Mouse (Mus musculus) cerebellum, adult 9-11 months (tissue): ENCODE data around the gene Drc1.

ENCODE experiments used
- DNase-seq: peaks from one replicate; pipeline ENCODE4 v3.0.0; 2022

Gene Drc1

GRCm38 (mm10) chr5:30281291-30281732, at the start of gene Drc1:
TSS of gene Drc1 (plus strand) at chr5:30281388.
- DNase-seq = peak; percentile 54

- DNase-seq = no peak
Measured at GRCm38 (mm10) chr5:30231891-30232270, 49.3 kb upstream of the Drc1 start.

GRCm38 (mm10) chr5:30232271-30232971, 48.8 kb upstream of the Drc1 start, which contains the start of gene Selenoi:
TSS of gene Selenoi (plus strand) at chr5:30232581.
- DNase-seq = peak; percentile 100

- no peak for DNase-seq
Measured at GRCm38 (mm10) chr5:30233042-30233441, 48.1 kb upstream of the Drc1 start.

GRCm38 (mm10) chr5:30233979-30234378, 47.2 kb upstream of the Drc1 start:
- no peak for DNase-seq

GRCm38 (mm10) chr5:30235641-30236126, 45.5 kb upstream of the Drc1 start:
- no peak for DNase-seq

- no peak for DNase-seq
Measured at GRCm38 (mm10) chr5:30238533-30238932, 42.7 kb upstream of the Drc1 start.

- DNase-seq = no peak
Measured at GRCm38 (mm10) chr5:30240552-30240951, 40.6 kb upstream of the Drc1 start.

- no peak for DNase-seq
Measured at GRCm38 (mm10) chr5:30242410-30242809, 38.8 kb upstream of the Drc1 start.

GRCm38 (mm10) chr5:30243741-30244140, 37.4 kb upstream of the Drc1 start:
- no peak for DNase-seq

GRCm38 (mm10) chr5:30245861-30246416, 35.2 kb upstream of the Drc1 start:
- DNase-seq = no peak

GRCm38 (mm10) chr5:30247666-30248065, 33.5 kb upstream of the Drc1 start:
- no peak for DNase-seq

- DNase-seq = no peak
Measured at GRCm38 (mm10) chr5:30255567-30256354, 25.4 kb upstream of the Drc1 start.

GRCm38 (mm10) chr5:30258776-30259175, 22.4 kb upstream of the Drc1 start:
- DNase-seq = peak; percentile 70

GRCm38 (mm10) chr5:30270571-30271190, 10.5 kb upstream of the Drc1 start:
- DNase-seq = no peak

- DNase-seq = no peak
Measured at GRCm38 (mm10) chr5:30271599-30272281, 9.4 kb upstream of the Drc1 start.

- peak; percentile 34 for DNase-seq
Measured at GRCm38 (mm10) chr5:30276361-30276760, 4.8 kb upstream of the Drc1 start.

- no peak for DNase-seq
Measured at GRCm38 (mm10) chr5:30278952-30279351, 2.2 kb upstream of the Drc1 start.

GRCm38 (mm10) chr5:30279446-30279845, 1.7 kb upstream of the Drc1 start:
- DNase-seq = no peak

GRCm38 (mm10) chr5:30280864-30281263, 324 bp upstream of the Drc1 start:
- DNase-seq = no peak

GRCm38 (mm10) chr5:30285944-30286799, 5.0 kb downstream of the Drc1 start:
- no peak for DNase-seq
